Mouse (Mus musculus): ENCODE results near the gene Scn8a.

Gene Scn8a

GRCm38 (mm10) chr15:101039651-101040050, 170.0 kb downstream of the Scn8a start:
- DNase-seq (ENCODE audit: low spot score in 2 of 2): no peak

GRCm38 (mm10) chr15:101041966-101042365, 172.3 kb downstream of the Scn8a start:
- DNase-seq (ENCODE audit: low spot score in 2 of 2): no peak

- DNase-seq (ENCODE audit: low spot score in 2 of 2): peak; percentile 83 to 85
These were observed 173.0 kb downstream of the Scn8a start for GRCm38 (mm10) chr15:101042613-101043012.

GRCm38 (mm10) chr15:101044531-101044930, 174.9 kb downstream of the Scn8a start:
- no peak for DNase-seq (ENCODE audit: low spot score in 2 of 2)

- DNase-seq (ENCODE audit: low spot score in 2 of 2): no peak
These were observed 176.4 kb downstream of the Scn8a start for GRCm38 (mm10) chr15:101046039-101046526.

- peak; percentile 53 to 58 for DNase-seq (ENCODE audit: low spot score in 2 of 2)
These were observed 177.0 kb downstream of the Scn8a start for GRCm38 (mm10) chr15:101046527-101047193.

- DNase-seq (ENCODE audit: low spot score in 2 of 2): no peak
These were observed 177.5 kb downstream of the Scn8a start, which contains the start of gene Gm47841 for GRCm38 (mm10) chr15:101047194-101047555. Gm47841 (minus strand) TSS chr15:101047397.

GRCm38 (mm10) chr15:101048338-101048896, 178.8 kb downstream of the Scn8a start:
- DNase-seq (ENCODE audit: low spot score in 2 of 2): no peak

GRCm38 (mm10) chr15:101051869-101052268, 182.2 kb downstream of the Scn8a start:
- no peak for DNase-seq (ENCODE audit: low spot score in 2 of 2)

GRCm38 (mm10) chr15:101052560-101053501, 183.2 kb downstream of the Scn8a start:
- no peak for DNase-seq (ENCODE audit: low spot score in 2 of 2)

- no peak for DNase-seq (ENCODE audit: low spot score in 2 of 2)
These were observed 184.3 kb downstream of the Scn8a start for GRCm38 (mm10) chr15:101053832-101054459.

- DNase-seq (ENCODE audit: low spot score in 2 of 2): no peak
These were observed 184.9 kb downstream of the Scn8a start for GRCm38 (mm10) chr15:101054541-101054940.

- peak; percentile 68 to 72 for DNase-seq (ENCODE audit: low spot score in 2 of 2)
These were observed 186.6 kb downstream of the Scn8a start for GRCm38 (mm10) chr15:101056225-101056624.

GRCm38 (mm10) chr15:101059570-101060279, 190.1 kb downstream of the Scn8a start:
- DNase-seq (ENCODE audit: low spot score in 2 of 2): no peak

- DNase-seq (ENCODE audit: low spot score in 2 of 2): no peak
These were observed 190.7 kb downstream of the Scn8a start for GRCm38 (mm10) chr15:101060280-101060852.

- no peak for DNase-seq (ENCODE audit: low spot score in 2 of 2)
These were observed 195.4 kb downstream of the Scn8a start for GRCm38 (mm10) chr15:101065069-101065468.

- no peak for DNase-seq (ENCODE audit: low spot score in 2 of 2)
These were observed 196.7 kb downstream of the Scn8a start for GRCm38 (mm10) chr15:101066364-101066847.

- DNase-seq (ENCODE audit: low spot score in 2 of 2): no peak
These were observed 197.4 kb downstream of the Scn8a start for GRCm38 (mm10) chr15:101066920-101067696.

- DNase-seq (ENCODE audit: low spot score in 2 of 2): no peak
These were observed 198.4 kb downstream of the Scn8a start for GRCm38 (mm10) chr15:101068029-101068428.

GRCm38 (mm10) chr15:101068671-101069070, 199.0 kb downstream of the Scn8a start:
- no peak for DNase-seq (ENCODE audit: low spot score in 2 of 2)

Data from right cerebral cortex, adult 2 months (tissue).